Mouse (Mus musculus) ES-Bruce4 (cell line): ENCODE measurements around the gene Kcnn4. TPM values are rescaled to one million over a fixed set of nuclear protein-coding genes. Genes with fewer than 3 reads are reported as not detected.
A peak's percentile ranks its signal among the peaks of the same experiment; 100 is the strongest.

ENCODE experiments used
- H3K27ac ChIP-seq: 2 replicates; pipeline ENCODE4 v1.5.1; 2012; ENCODE audit warnings: low read length, inconsistent platforms; ENCODE audit not compliant: insufficient read depth
- H3K27me3 ChIP-seq: 2 replicates; pipeline ENCODE4 v1.6.1; 2012; ENCODE audit warnings: mild to moderate bottlenecking, low read length, inconsistent platforms; ENCODE audit not compliant: control insufficient read depth, poor library complexity, insufficient read depth, severe bottlenecking
- H3K36me3 ChIP-seq: 2 replicates; pipeline ENCODE4 v1.6.1; 2012; ENCODE audit warnings: inconsistent platforms, mild to moderate bottlenecking, low read length, moderate library complexity; ENCODE audit not compliant: control insufficient read depth, poor library complexity, insufficient read depth, severe bottlenecking
- H3K4me1 ChIP-seq: one replicate; pipeline ENCODE4 v1.8.1; 2011; ENCODE audit warnings: low read length; ENCODE audit not compliant: control insufficient read depth, insufficient read depth
- H3K4me3 ChIP-seq: 2 replicates; pipeline ENCODE4 v1.5.1; 2011; ENCODE audit warnings: low read depth, mild to moderate bottlenecking, low read length
- H3K9ac ChIP-seq: 2 replicates; pipeline ENCODE4 v1.6.1; 2012; ENCODE audit warnings: low read depth, mild to moderate bottlenecking, inconsistent platforms; ENCODE audit not compliant: poor library complexity, severe bottlenecking
- H3K9me3 ChIP-seq: replicated peaks from 2 replicates; pipeline ENCODE4 v1.6.1; 2012; ENCODE audit warnings: mild to moderate bottlenecking, low read length, inconsistent platforms; ENCODE audit not compliant: control insufficient read depth, poor library complexity, insufficient read depth, severe bottlenecking
- CTCF ChIP-seq: IDR thresholded peaks from one replicate; pipeline ENCODE4 v1.8.1; 2011; ENCODE audit warnings: low read depth, low read length
- EP300 ChIP-seq: IDR thresholded peaks from 2 replicates; pipeline ENCODE4 v1.6.1; 2011; ENCODE audit warnings: low read depth, low read length; ENCODE audit not compliant: insufficient read depth
- POLR2A ChIP-seq: IDR thresholded peaks from one replicate; pipeline ENCODE4 v1.8.1; 2011; ENCODE audit warnings: low read length; ENCODE audit not compliant: insufficient read depth
- polyA plus RNA-seq: library from polyadenylated mRNA; stranded (reverse); fragments of >200 nt; gene quantifications from 2 replicates; pipeline ENCODE4 v1.2.4, GENCODE M21; 2011; ENCODE audit warnings: low read depth; ENCODE audit not compliant: missing spikeins, insufficient read depth, insufficient read length

Kcnn4 gene
- polyA plus RNA-seq, 1 experiment = 1.8 TPM

- Histone ChIP-seq H3K36me3 (no peaks in the 10 kb centered on the region), H3K9me3 (peaks cover 10% of the 10 kb centered on the region), H3K4me3 (no peak overlapping the region), H3K27ac (no peak overlapping the region), H3K27me3 (no peaks in the 10 kb centered on the region), H3K9ac (no peak overlapping the region), H3K4me1 (no peaks in the 10 kb centered on the region)
- TF ChIP-seq EP300 (no peak), POLR2A (no peak), CTCF (no peak)
Observed at GRCm38 (mm10) chr7:24327281-24327975, 42.6 kb upstream of the Kcnn4 start.

- peak within 1 kb of the TSS; percentile 76 for H3K4me3 ChIP-seq
- peak within 1 kb of the TSS; percentile 37 for H3K9ac ChIP-seq
- no peaks in the 10 kb centered on the region for H3K36me3 ChIP-seq
- H3K27me3 ChIP-seq = 0 out of 2 replicates have a peak, but pooled peaks cover 2% of the 10 kb centered on the region
- peak; percentile 38 for TF ChIP-seq POLR2A
- TF ChIP-seq EP300 = no peak
- no peaks in the 10 kb centered on the region for H3K9me3 ChIP-seq
- H3K4me1 ChIP-seq = no peaks in the 10 kb centered on the region
- H3K27ac ChIP-seq = no peak within 1 kb of the TSS
Observed at GRCm38 (mm10) chr7:24333304-24333986, 36.6 kb upstream of the Kcnn4 start, which contains the start of gene Tescl. Gene Tescl, minus strand, starts transcription at chr7:24333936.

- no peaks in the 10 kb centered on the region for H3K36me3 ChIP-seq
- TF ChIP-seq CTCF (no peak), POLR2A (no peak), EP300 (no peak)
- H3K4me3 ChIP-seq = no peak overlapping the region
- H3K27me3 ChIP-seq = 0 out of 2 replicates have a peak, but pooled peaks cover 2% of the 10 kb centered on the region
- H3K27ac ChIP-seq = no peak overlapping the region
- H3K9ac ChIP-seq = no peak overlapping the region
- no peaks in the 10 kb centered on the region for H3K9me3 ChIP-seq
- no peaks in the 10 kb centered on the region for H3K4me1 ChIP-seq
Observed at GRCm38 (mm10) chr7:24335699-24336309, 34.3 kb upstream of the Kcnn4 start.

GRCm38 (mm10) chr7:24338241-24338640 lies 31.8 kb upstream of the Kcnn4 start:
- Histone ChIP-seq H3K4me1 (no peaks in the 10 kb centered on the region), H3K27ac (no peak overlapping the region), H3K36me3 (no peaks in the 10 kb centered on the region), H3K4me3 (no peak overlapping the region), H3K9me3 (no peaks in the 10 kb centered on the region), H3K9ac (no peak overlapping the region), H3K27me3 (0 out of 2 replicates have a peak, but pooled peaks cover 2% of the 10 kb centered on the region)
- no peak for TF ChIP-seq CTCF
- no peak for TF ChIP-seq EP300
- TF ChIP-seq POLR2A = no peak

- TF ChIP-seq EP300 = no peak
- TF ChIP-seq POLR2A = no peak
- TF ChIP-seq CTCF = no peak
- Histone ChIP-seq H3K9me3 (no peaks in the 10 kb centered on the region), H3K27me3 (no peaks in the 10 kb centered on the region), H3K4me1 (no peaks in the 10 kb centered on the region), H3K4me3 (no peak overlapping the region), H3K9ac (no peak overlapping the region), H3K36me3 (no peaks in the 10 kb centered on the region), H3K27ac (no peak overlapping the region)
Observed at GRCm38 (mm10) chr7:24343701-24344272, 26.3 kb upstream of the Kcnn4 start.
